Mouse (Mus musculus) liver, postnatal 0 days (tissue): ENCODE data around the gene Mapt. TPM values are rescaled to one million over a fixed set of nuclear protein-coding genes. Genes with fewer than 3 reads are reported as not detected.
"Not testable (repeated sequence)": the region's sequence is repeated elsewhere in the genome, so short reads cannot be mapped to it uniquely, and the experiment has no call there.

Experiments
- ATAC-seq: fragments of 200-750 bp; cut with Nextera tagmentation; 2 replicates; pipeline ENCODE4 v1.8.0; 2017; ENCODE audit warnings: mild to moderate bottlenecking, moderate library complexity
- DNase-seq: peaks from one replicate; pipeline ENCODE4 v3.0.0-alpha.2; 2016
- H3K27ac ChIP-seq: fragments of 300-500 bp; sonication (generic); 2 replicates; pipeline ENCODE4 v1.5.1; 2014; ENCODE audit warnings: antibody characterized with exemption, moderate library complexity, mild to moderate bottlenecking, low read depth
- H3K27me3 ChIP-seq: fragments of 300-500 bp; sonication (generic); 2 replicates; pipeline ENCODE4 v1.6.1; 2014; ENCODE audit warnings: low read length, control low read depth, mixed read lengths; ENCODE audit not compliant: insufficient read depth
- H3K36me3 ChIP-seq: fragments of 300-500 bp; sonication (generic); replicated peaks from 2 replicates; pipeline ENCODE4 v1.6.1; 2014; ENCODE audit warnings: mild to moderate bottlenecking, control low read depth, low read length, moderate library complexity, mixed read lengths; ENCODE audit not compliant: insufficient read depth
- H3K4me1 ChIP-seq: fragments of 300-500 bp; sonication (generic); 2 replicates; pipeline ENCODE4 v1.6.1; 2014; ENCODE audit warnings: antibody characterized with exemption, mild to moderate bottlenecking, control low read depth; ENCODE audit not compliant: insufficient read depth
- H3K4me2 ChIP-seq: fragments of 300-500 bp; sonication (generic); 2 replicates; pipeline ENCODE4 v1.6.1; 2014; ENCODE audit warnings: low read depth, mild to moderate bottlenecking, low read length, moderate library complexity, mixed read lengths
- H3K4me3 ChIP-seq: fragments of 300-500 bp; sonication (generic); 2 replicates; pipeline ENCODE4 v1.5.1; 2014; ENCODE audit warnings: low read depth, low read length
- H3K9ac ChIP-seq: fragments of 300-500 bp; sonication (generic); replicated peaks from 2 replicates; pipeline ENCODE4 v1.6.1; 2014; ENCODE audit warnings: mild to moderate bottlenecking, moderate library complexity
- H3K9me3 ChIP-seq: fragments of 300-500 bp; sonication (generic); 2 replicates; pipeline ENCODE4 v1.6.1; 2016; ENCODE audit warnings: mild to moderate bottlenecking, control low read depth, low read length, mixed read lengths
- CTCF ChIP-seq: sonication (generic); IDR thresholded peaks from 2 replicates; pipeline ENCODE4 v1.5.1; 2016; ENCODE audit warnings: antibody characterized with exemption, low read depth
- EP300 ChIP-seq: IDR thresholded peaks from 2 replicates; pipeline ENCODE4 v1.6.1; 2016; ENCODE audit warnings: antibody characterized with exemption, low read depth, mild to moderate bottlenecking
- WGBS: fragments of 180-500 bp; shearing (Covaris S2); extraction: QIAGEN DNeasy Blood & Tissue Kit; methylation state at CpG from one replicate; pipeline ENCODE4 v1.1.7; 2014; ENCODE audit not compliant: insufficient replicate concordance; 5-methylcytosine and 5-hydroxymethylcytosine counted together
- polyA plus RNA-seq: library from polyadenylated mRNA; unstranded; fragments of >200 nt; fragmentation: Nextera tagmentation; extraction: Ambion mirVana; gene quantifications from 2 replicates; pipeline ENCODE4 v1.2.1, GENCODE M21; 2015

Mapt gene
- polyA plus RNA-seq, 1 experiment from 2014 or later, result 0.33 TPM

- no peak overlapping the region for H3K4me2 ChIP-seq
- no peak overlapping the region for H3K27ac ChIP-seq
- no peak overlapping the region for H3K4me3 ChIP-seq
- H3K36me3 ChIP-seq, result no peaks in the 10 kb centered on the region
- peaks cover 13% of the 10 kb centered on the region for H3K27me3 ChIP-seq
- no peaks in the 10 kb centered on the region for H3K4me1 ChIP-seq
- ATAC-seq (no peak), DNase-seq (no peak)
- no peaks in the 10 kb centered on the region for H3K9me3 ChIP-seq
- WGBS, result 69% methylated on average over 11 of the region's 11 CpGs
- no peak overlapping the region for H3K9ac ChIP-seq
- TF ChIP-seq CTCF, result no peak
- no peak for TF ChIP-seq EP300
These were observed 35.8 kb upstream of the Mapt start for GRCm38 (mm10) chr11:104195382-104195781.

- Histone ChIP-seq H3K36me3 (no peaks in the 10 kb centered on the region), H3K4me2 (no peak overlapping the region), H3K4me1 (no peaks in the 10 kb centered on the region), H3K4me3 (no peak overlapping the region), H3K27me3 (peaks cover 13% of the 10 kb centered on the region), H3K9ac (no peak overlapping the region), H3K27ac (no peak overlapping the region), H3K9me3 (no peaks in the 10 kb centered on the region)
- ATAC-seq (no peak), DNase-seq (peak; percentile 72)
- 11% methylated on average over 9 of the region's 9 CpGs for WGBS
- TF ChIP-seq CTCF (peak; percentile 95), EP300 (no peak)
These were observed 35.4 kb upstream of the Mapt start for GRCm38 (mm10) chr11:104195791-104196190.

GRCm38 (mm10) chr11:104197861-104198260 is 33.3 kb upstream of the Mapt start:
- TF ChIP-seq CTCF (no peak), EP300 (no peak)
- DNase-seq (peak; percentile 45), ATAC-seq (no peak)
- H3K4me3 ChIP-seq, result no peak overlapping the region
- H3K27ac ChIP-seq, result no peak overlapping the region
- no peak overlapping the region for H3K9ac ChIP-seq
- H3K36me3 ChIP-seq, result no peaks in the 10 kb centered on the region
- WGBS, result 10% methylated on average over 10 of the region's 10 CpGs
- H3K27me3 ChIP-seq, result peaks cover 13% of the 10 kb centered on the region
- no peak overlapping the region for H3K4me2 ChIP-seq
- no peaks in the 10 kb centered on the region for H3K4me1 ChIP-seq
- no peaks in the 10 kb centered on the region for H3K9me3 ChIP-seq

GRCm38 (mm10) chr11:104203271-104203670 is 27.9 kb upstream of the Mapt start:
- H3K27me3 ChIP-seq, result no peaks in the 10 kb centered on the region
- DNase-seq (no peak), ATAC-seq (no peak)
- no peaks in the 10 kb centered on the region for H3K9me3 ChIP-seq
- TF ChIP-seq EP300 (no peak), CTCF (no peak)
- no peaks in the 10 kb centered on the region for H3K4me1 ChIP-seq
- 42% methylated on average over 3 of the region's 3 CpGs for WGBS
- no peak overlapping the region for H3K4me2 ChIP-seq
- H3K4me3 ChIP-seq, result no peak overlapping the region
- H3K27ac ChIP-seq, result no peak overlapping the region
- H3K36me3 ChIP-seq, result no peaks in the 10 kb centered on the region
- H3K9ac ChIP-seq, result no peak overlapping the region

GRCm38 (mm10) chr11:104206573-104206972 is 24.6 kb upstream of the Mapt start:
- Histone ChIP-seq H3K36me3 (no peaks in the 10 kb centered on the region), H3K4me2 (no peak overlapping the region), H3K27ac (no peak overlapping the region), H3K4me1 (no peaks in the 10 kb centered on the region), H3K9ac (no peak overlapping the region), H3K4me3 (no peak overlapping the region), H3K27me3 (no peaks in the 10 kb centered on the region), H3K9me3 (no peaks in the 10 kb centered on the region)
- ATAC-seq, result no peak
- TF ChIP-seq CTCF, result no peak
- TF ChIP-seq EP300, result no peak
- DNase-seq, result no peak
- WGBS, result 59% methylated on average over 4 of the region's 4 CpGs

- Histone ChIP-seq H3K27me3 (no peaks in the 10 kb centered on the region), H3K4me3 (no peak overlapping the region), H3K9ac (no peak overlapping the region)
These were observed 22.1 kb upstream of the Mapt start for GRCm38 (mm10) chr11:104209041-104209440.

GRCm38 (mm10) chr11:104211251-104211650 is 19.9 kb upstream of the Mapt start:
- Histone ChIP-seq H3K4me2 (no peak overlapping the region), H3K4me3 (no peak overlapping the region), H3K36me3 (no peaks in the 10 kb centered on the region), H3K4me1 (no peaks in the 10 kb centered on the region), H3K9ac (no peak overlapping the region), H3K9me3 (no peaks in the 10 kb centered on the region), H3K27me3 (no peaks in the 10 kb centered on the region), H3K27ac (no peak overlapping the region)
- ATAC-seq (no peak), DNase-seq (no peak)
- WGBS, result 77% methylated on average over 6 of the region's 6 CpGs
- TF ChIP-seq CTCF (no peak), EP300 (no peak)

More at GRCm38 (mm10) chr11:104209041-104209440, 22.1 kb upstream of the Mapt start:
- WGBS, result 55% methylated on average over 3 of the region's 3 CpGs
- no peak for ATAC-seq
- Histone ChIP-seq H3K4me2 (no peak overlapping the region), H3K36me3 (no peaks in the 10 kb centered on the region), H3K4me1 (no peaks in the 10 kb centered on the region), H3K9me3 (no peaks in the 10 kb centered on the region), H3K27ac (no peak overlapping the region)
- TF ChIP-seq CTCF (no peak), EP300 (no peak)
- no peak for DNase-seq

- H3K4me2 ChIP-seq, H3K9me3 ChIP-seq, H3K9ac ChIP-seq, H3K4me1 ChIP-seq, H3K27me3 ChIP-seq, H3K36me3 ChIP-seq, H3K27ac ChIP-seq, H3K4me3 ChIP-seq, DNase-seq, ATAC-seq: not testable (repeated sequence)
- WGBS, result 92% methylated on average over 5 of the region's 5 CpGs
These were observed 17.1 kb upstream of the Mapt start for GRCm38 (mm10) chr11:104214128-104214527.
